Mouse (Mus musculus) urinary bladder, adult 18-20 months (tissue): ENCODE measurements around the gene Slc26a10.

Source experiments
- DNase-seq, 2 experiments: peaks; one replicate each; pipeline ENCODE4 v3.0.0; 2022; ENCODE audit warnings: low spot score in 2 of 2, mixed read lengths in 2 of 2

Gene Slc26a10

DNA sequence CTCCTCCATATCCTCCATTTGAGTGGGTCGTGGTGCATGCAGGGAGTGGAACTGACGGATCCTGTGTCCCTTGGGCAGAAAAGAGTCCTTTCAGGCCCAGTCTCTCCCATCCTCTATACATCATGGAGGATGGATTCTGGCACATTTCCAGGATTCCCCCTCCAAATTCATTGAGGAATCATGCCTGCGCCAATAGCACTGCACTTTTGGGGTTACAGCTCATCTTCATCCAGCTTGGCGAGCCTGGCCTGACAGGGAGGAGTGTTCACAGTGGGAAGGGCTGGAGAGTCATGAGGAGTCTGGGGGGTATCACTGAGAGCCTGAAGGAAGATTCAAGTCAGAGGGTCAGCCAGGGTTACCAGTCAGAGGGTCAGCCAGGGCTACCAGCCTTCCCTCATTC is 2.2 kb upstream of the Slc26a10 start:
- no peak for DNase-seq

DNA sequence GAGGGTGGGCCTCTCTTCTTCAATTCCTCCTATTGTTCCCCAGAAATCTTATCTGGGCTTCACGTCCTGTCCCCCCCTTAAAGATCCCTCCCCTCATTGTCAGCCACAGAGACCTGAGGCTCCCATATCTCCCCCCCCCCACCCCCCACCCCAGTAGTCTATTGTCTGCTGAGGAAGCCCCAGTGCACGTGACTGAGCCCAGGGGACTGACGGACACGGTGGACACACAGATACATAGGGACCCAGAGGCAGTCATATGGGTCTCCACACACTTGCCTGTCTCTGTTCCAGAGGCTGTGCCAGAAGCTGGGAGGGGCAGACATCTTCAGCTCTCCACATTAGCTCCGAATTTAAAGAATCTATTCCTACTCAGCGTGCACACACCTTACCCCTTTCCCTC is 1.1 kb upstream of the Slc26a10 start:
- DNase-seq = no peak

DNA sequence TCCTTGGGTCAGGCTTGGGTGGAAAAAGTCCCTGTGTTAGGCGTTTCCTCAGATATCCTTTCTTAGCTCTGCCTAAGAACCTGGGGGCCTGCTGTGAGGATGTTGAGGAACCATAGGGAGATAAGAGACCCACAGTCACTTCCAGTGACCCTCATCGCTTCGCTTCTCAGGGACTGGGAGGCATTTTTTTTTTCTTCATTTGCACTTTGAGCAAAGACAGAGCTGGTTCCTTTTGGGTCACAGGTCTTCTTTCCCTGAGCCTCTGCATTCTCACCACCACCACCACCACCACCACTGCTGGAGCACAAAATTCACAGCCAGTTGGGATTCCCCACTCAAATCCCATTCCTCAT is 226 bp upstream of the Slc26a10 start:
- DNase-seq = no peak

DNA sequence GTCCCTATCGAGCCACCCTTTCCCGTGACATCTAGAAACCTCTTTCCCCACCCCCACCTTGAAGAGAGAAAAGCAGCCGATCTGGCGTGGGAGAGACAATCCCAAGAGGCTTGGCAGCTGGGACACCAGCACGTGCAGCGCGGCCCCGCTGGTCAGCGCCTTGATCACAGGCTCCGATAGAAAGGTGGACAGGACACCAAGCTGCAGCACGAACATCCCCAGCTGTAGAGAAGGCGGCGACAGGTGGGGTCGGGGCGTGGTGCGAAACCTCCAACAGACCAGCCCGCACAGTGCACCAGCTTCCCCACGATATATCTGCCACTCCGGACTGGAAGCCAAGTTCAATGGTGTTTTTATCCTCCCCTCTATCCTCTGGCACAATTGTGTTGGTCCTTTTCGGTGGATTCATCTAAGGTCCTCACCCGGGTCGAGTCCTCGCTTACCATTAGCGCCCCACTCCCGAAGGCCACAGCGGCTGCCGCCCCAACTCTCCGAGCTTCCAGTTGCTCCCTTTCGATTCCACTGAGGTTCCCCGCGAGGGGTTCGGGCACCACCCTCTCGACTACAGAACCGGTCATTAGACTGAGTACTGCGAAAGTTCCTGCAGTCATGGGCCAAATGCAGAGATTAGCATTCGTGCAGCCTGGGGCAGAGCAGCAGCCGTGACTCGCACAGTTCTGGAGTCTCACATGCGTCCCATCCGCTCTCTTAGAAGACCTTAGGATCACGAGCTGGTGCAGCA is 2.0 kb downstream of the Slc26a10 start:
- no peak for DNase-seq

DNA sequence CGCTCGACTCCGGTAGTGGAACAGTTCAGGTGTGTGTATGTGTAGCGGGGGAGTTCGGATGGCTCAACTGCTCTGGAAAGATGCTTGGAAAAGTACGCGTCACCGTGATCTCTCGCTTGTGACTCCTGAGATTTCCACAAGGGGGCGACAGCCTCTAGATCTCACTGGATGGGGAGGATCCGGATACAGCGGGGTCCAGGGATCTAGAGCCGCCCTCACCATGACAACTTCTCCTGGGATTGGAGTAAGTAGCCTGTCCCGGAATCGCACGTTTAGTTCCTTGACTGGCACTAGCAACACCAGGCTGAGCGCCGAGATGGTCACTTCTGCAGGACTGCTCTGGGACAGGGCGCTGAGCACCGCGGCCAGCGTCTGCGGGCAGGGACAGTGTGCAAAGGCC is 2.7 kb downstream of the Slc26a10 start:
- peak in 1 of 2 experiments; percentile 46 for DNase-seq

DNA sequence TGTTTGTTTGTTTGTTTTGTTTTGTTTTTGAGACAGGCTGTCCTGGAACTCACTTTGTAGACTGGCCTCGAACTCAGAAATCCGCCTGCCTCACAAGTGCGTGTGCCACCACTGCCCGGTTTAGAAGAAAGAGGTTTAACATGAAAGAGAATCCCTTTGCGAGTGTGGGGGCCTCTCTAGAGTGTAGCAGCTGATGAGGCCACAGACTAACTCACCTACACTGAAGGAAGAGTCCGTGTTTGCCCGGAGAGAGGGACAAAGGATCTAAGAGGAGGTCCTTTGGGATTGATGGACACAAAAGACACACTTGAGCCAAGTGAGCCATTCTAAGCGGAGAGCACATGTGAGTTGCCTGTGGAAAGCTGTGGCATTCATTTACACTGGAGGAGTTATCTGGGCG is 3.2 kb downstream of the Slc26a10 start:
- no peak for DNase-seq

DNA sequence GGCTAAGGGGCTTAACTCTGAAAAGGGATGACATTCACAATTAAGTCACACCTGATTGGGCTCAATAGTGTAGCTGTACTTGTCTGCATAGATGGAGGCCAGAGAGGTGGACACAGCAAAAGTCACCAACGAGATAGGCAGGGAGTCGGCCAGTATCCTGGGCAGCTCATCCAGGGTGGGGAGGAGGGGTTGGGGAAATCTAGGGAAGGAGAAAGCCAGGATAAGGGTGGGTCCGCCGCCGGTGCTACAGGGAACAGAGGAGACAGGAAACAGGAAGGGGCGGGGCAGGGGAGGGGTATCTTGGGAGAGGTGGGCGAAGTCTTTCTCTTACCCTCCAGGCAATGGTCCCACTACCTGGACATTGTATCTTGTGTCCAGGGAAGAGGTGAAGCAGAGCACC is 3.7 kb downstream of the Slc26a10 start:
- no peak for DNase-seq

DNA sequence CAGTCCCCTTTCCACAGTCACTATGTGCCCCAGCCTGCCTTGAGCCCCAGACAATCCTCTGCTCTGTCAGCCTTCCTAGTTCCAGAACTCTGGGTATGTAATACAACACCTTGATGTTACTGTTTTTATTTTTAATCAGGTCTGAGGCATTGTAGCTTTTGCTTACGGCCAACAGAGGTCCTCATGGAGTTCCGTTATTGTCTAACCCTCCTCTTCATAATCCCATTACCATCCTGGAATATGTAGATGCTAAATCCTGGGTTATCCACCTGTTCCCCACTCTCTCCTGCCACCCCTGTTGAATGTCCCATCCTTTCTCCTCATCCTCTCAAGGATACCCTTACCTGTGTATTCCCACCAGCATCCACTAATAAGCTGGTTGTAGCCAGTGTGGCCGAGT is 4.2 kb downstream of the Slc26a10 start:
- DNase-seq = no peak

DNA sequence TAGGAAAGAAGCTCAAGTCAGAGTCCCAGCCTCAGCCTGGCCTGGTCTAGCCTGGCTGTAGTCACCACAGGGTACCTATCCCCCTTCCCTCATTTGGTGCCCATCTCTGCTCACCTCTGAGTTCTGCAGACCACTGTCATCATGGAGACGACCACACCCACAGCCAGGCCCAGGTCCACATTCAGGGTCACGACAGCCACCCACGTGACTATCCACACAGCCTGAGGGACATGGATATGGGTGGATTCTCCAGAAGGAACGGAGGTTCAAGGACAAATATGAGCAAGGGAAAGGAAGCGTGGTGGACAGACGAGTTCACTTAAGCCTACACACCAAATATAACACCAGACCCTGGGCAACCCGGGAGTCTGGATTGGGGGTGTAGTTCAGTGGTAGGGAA is 6.3 kb downstream of the Slc26a10 start:
- DNase-seq = no peak

DNA sequence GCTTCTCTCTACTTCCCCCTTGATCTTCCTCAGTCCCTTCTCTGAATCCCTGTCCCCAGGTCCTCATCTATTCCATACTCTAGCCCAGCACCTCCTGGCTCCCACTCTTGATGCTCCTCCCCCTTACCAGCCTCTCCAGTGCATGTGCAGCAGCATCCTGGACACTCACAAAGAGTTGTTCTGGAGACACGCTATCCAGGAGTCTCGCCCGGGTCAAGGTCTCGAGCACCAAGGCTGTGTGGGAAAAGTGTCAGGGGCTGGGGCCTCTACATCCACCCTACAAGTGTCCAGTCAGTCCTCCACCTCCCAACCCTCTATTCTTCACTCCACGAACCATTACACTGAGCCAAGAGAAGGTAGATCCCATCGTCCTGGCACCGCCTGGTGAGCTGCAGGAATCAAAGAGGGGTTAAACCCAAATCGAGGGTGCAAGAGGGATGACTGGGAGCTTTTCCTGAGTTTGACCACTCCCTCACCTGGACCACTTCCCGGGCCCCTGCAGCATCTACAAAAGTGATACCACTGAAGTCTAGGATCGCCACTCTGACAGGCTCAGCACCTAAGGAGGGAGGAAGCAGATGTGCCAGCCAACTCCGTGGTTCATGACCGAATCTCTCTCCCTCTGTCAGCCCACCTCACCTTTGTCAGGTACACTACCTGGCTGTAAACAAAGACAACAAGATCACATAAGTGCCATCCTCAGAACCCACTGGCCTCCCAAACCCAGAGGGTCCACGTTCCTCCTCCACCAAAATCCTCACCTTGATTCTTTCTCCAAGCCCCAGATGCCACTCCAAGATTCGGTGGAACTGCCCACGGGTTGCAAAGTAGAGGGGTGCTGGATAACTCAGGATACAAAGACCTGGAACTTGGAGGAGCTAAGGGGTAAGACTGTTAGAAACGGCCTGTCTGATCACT is 7.0 kb downstream of the Slc26a10 start:
- no peak for DNase-seq

DNA sequence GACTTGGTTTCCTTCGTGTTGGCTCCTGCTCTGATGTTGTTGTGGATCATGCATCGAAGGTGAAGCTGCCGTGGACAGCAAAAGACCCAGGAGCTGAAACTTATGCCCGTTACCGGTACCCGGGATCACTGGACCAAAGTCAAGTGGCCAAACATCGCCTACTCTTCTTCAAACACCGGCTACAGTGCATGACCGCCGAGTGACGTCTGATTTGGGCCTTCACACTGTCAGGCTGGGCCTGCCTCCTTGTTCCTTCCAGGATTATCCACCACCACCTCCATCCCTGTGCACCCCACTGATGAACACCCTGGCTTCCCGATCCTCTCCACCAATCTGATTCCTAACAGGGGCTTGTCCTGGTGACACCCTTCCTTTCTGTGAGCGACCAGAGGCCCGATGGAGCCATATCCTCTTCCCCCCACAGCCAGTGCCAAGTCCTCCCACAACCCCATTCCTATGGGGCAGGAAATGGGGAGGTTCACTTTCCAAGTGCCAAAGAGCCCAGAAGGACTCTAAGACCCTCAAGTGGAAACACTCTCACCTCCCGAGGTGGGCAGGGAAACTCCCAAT is 8.7 kb downstream of the Slc26a10 start:
- DNase-seq = no peak

DNA sequence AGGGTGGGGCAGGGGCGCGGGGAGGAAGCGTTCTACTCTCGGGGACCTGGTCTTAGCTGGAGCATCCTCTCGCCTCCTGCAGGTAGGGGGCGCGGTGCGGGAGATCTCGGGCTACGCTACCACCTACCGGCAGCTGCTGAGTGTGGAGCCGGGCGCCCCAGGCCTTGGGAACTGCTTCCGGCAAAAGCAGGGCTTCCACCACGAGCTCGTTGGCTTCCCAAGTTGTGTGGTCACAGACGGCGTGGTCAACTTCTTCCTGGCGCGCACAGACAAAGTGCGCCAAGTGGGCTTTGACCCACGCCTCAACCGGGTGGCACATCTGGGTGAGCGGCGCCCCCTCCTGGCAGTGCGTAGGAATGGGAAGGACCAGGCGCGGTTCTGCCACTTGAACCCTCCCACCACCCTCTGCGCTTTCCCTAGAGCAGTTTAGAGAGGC is 9.6 kb downstream of the Slc26a10 start:
- DNase-seq = peak; percentile 46 to 78

DNA sequence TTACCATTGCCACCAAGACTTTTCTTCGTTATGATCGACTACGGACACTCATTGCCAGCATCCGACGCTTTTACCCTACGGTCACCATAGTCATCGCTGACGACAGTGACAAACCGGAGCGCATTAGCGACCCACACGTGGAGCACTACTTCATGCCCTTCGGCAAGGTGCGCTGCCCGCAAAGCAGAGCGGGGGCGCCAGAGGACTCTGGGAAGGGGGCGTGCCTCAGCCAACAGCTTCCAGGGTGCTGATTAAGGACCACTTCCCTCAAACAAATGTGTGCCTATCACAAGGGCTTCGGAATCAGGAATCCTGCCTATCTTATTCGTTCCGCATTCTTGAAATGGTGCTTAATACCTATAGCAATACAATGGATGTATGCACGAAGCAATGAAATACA is 10.4 kb downstream of the Slc26a10 start:
- DNase-seq = no peak

DNA sequence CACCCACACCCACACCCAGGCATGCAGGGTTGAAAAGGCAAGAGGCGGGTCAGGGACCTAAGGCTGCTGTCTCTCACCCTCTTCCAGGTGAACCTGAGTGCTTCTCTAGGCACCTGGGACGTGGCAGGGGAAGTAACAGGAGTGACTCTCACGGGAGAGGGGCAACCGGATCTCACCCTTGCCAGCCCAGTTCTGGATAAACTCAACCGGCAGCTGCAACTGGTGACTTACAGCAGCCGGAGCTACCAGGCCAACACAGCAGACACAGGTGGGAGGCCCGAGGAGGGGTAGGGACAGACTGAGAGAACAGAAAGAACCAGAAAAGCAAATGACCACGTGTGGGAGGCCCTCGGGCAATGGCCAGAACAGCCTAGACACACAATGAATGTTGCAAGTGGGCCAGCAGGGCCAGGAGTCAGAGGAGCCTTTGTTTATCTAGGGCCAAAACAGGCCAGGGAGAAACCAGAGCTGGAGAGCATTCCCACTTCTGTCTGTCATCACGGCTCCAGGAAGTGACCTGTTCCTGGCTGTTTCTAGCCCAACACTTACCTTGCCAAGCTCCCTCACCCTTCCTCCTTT is 12.7 kb downstream of the Slc26a10 start:
- DNase-seq = peak in 1 of 2 experiments; percentile 30

DNA sequence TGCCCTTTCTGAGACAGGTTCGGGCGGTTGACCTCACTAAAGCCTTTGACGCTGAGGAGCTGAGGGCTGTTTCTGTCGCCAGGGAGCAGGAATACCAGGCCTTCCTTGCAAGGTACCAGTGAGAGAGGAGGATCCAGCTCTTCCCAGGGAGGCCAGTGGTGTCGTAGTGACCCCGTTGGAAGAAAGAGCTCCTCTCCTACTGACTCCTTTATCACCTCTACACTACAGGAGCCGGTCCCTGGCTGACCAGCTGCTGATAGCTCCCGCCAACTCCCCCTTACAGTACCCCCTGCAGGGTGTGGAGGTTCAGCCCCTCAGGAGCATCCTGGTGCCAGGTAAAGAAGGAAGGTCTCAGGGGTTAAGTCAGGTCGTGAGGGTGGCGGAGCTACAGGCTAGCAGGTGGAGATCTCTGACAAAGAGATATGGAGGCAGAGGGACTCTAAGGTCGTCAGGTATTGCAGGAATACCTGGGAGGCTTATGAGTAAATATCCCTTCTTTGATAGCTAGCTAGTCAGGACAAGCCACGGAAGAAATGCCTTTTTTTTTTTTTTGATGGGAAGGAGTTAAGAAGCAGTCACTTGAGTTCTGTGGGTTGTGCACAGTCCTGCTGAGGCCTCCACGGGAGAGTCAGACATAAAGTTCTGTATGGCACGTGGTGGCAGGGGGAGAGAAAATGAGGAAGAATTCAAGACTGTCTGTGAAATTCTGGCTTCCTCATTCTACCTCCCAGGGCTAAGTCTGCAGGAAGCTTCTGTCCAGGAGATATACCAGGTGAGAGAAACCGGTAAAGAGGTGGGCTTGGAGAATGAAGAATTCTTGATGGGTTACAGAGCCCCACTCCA is 13.5 kb downstream of the Slc26a10 start:
- DNase-seq = no peak

DNA sequence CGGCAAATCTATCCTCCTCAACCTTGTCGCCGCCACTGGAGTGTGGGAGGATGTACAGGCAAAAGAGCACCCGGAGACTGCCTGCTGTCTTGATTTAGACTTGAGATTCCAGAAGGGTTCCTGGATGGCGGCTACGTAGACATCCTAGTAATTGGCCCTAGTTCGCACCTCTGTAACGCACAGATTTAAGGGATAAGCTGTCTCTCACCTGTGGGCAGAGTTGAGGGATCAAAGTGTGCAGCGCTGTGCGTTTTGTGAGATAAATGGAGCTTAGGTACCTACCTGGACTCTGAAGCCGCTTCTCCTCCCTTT is 14.1 kb downstream of the Slc26a10 start:
- no peak for DNase-seq

DNA sequence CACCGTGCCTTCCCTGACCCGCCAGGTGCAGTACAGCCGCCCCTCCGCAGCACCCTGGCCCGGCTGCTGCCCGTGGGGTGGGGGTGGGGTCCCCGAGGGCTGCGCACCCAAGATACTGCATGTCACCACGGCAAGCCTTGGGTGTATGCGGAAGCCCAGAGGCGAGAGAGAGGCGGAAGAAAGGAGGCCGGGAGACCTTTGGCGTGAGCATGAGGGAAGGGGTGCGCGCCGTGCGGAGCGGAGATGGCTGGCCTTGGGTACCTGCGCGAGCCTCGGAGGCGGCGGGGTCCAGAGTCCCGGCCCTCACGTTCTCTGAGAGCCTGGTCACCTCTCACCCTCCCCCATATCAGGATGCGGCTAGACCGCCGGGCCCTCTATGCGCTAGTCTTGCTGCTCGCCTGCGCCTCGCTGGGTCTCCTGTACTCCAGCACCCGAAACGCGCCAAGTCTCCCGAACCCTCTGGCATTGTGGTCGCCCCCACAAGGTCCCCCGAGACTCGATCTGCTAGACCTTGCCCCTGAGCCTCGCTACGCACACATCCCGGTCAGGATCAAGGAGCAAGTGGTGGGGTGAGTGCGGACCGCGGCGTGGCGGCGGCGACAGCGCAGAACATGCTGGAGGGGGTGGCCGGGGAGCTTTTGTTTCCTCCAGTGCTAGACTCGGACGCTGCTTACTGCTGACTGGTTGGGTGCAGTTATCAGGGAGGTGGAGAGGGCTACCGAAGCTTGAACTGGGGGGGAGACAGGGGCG is 14.6 kb downstream of the Slc26a10 start:
- DNase-seq = peak in 1 of 2 experiments; percentile 64

DNA sequence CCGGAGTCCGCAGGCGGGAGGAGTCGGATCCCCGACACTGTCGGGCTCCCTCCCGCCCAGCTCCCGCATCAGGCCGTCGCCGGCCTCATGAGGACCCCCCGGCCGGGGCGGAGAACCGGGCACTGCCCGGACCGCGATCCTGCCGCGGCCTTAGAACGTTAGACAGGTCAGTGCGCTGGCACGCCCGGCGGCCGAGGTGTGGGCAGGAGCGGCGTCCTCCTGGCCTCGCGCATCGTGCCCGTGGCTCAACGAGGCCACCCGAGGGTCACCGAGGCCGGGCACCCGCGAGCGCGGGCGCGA is 15.1 kb downstream of the Slc26a10 start:
- no peak for DNase-seq

DNA sequence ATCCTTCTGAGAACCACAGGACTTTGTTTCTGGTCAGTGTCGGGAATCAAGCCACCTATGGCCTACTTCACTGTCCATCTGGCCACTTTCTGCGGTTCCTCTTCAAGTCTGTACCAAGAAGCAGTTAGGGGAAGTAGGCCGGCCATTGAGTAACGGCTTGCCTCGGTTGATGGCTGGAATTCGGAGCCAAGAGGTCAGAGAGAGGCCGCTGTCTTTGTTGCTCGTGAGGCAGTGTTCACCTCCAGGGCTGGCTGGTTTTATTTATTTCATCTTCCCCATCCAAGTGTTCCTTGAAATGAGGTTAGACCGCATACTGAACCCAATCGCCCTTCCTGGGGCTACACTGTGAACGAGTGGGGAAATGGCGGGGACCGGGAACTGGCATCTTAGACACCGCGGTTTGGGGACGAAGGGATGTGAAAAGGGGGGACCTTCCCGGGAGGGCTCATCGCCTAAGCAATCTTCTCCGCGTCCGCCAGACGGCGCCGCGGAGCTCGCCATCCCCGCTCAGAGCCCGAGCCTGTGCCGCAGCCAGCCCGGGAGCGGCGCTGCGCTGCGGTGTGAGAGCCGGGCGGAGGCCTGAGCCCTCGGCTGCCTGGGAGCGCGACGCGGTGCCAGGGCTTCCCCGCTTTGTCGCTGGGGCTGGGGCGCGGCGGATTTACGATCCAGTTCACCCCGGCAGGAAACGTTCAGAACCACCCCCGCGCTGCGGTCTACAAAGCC is 15.7 kb downstream of the Slc26a10 start, which contains the start of gene B4galnt1:
Gene B4galnt1 (plus strand): TSS at position 595 of the 723 bp plus-strand sequence.
- DNase-seq = peak; percentile 41 to 68

DNA sequence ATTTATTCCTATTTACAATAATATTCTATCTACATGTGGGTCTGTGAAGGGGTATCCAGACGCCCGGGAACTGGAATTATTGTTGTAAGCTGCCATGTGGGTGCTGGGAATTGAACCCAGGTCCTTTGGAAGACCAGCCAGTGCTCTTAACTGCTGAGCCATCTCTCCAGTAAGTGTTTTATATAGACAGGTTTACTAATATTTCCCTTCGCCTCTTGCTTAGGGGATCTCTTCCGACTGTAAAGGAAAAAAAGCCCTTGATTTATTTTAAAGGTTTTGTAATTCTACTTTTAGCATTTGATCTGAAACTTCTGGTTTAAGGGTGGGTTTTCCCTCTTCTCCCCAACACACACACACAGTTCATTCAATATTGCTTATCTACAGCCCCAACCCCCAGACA is 16.3 kb downstream of the Slc26a10 start:
- no peak for DNase-seq
